Mouse (Mus musculus): Measurements from ENCODE around the gene Myo1b. TPM values are rescaled to one million over a fixed set of nuclear protein-coding genes. Genes with fewer than 3 reads are reported as not detected.

The Myo1b gene
- polyA plus RNA-seq, 1 experiment from 2014 or later = 80.4 TPM

DNA sequence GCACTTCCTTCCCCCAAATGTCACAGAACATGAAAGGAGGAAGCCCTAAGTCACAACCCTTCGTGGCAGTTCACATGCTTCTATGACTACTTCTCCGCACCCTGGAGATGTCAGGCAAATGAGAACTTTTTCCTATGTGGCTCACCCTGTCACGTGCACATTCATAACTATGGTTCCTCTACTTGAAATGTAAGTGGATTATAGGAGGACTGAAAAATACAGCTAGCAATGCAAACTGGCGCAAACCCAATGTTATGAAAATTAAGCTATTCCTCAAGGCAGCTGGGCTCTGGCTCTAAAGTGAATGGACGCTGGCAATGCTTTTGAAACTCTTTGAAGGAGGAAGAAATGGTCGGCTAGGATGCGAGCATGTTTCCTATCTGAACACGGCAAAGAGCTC, 8.1 kb downstream of the Myo1b start:
- Histone ChIP-seq H3K27ac (ENCODE audit: low read length) (no peak overlapping the region), H3K9ac (ENCODE audit: low read length) (no peak overlapping the region), H3K27me3 (ENCODE audit: control insufficient read depth, insufficient read depth, low read depth, low read length) (no peaks in the 10 kb centered on the region), H3K36me3 (ENCODE audit: control insufficient read depth, insufficient read depth, low read length) (no peaks in the 10 kb centered on the region), H3K4me1 (replicated peaks; ENCODE audit: control insufficient read depth, insufficient read depth, low read length) (peaks cover 45% of the 10 kb centered on the region), H3K4me2 (ENCODE audit: low read depth, low read length) (no peak overlapping the region; the same call in 1 of the 2 replicates), H3K4me3 (ENCODE audit: low read length) (no peak overlapping the region), H3K9me3 (ENCODE audit: control insufficient read depth, low read length) (no peaks in the 10 kb centered on the region)
- ATAC-seq (ENCODE audit: low read depth) = peak; percentile 2; the same call in 1 of the 2 replicates
- 27% methylated on average over 8 of the region's 8 CpGs for WGBS

DNA sequence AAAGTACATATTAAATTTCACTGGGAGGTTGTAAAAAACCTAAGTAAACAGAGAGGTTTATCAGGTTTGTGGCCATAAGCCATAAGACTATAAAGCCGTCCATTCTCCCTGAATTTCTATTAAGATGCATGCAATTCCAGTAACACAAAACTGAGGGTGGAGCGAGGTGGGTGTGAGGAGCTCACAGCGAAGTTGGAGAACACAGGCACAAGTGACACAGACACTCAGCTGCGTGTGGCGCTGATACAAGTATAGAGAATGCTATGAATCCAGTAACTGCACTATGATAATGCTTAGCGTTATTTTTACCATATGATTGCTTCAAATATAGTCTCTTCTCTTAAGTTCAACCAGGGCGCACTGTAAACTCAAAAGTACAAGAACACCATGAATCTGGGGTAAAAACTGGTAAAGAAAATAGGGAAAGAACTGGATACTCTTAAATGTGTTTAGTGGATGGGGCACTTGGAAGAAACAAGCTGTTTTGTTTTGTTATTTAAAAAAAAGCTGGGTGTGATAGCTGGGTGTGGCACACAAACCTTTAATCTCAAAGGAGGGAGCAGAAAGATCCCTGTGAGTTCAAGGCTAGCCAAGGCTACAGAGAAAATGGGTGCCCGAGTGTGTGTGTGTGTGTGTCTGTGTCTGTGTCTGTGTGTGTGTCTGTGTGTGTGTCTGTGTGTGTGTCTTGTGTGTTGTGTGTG, 9.5 kb downstream of the Myo1b start:
- no peaks in the 10 kb centered on the region for H3K9me3 ChIP-seq (ENCODE audit: control insufficient read depth, low read length)
- H3K27me3 ChIP-seq (ENCODE audit: control insufficient read depth, insufficient read depth, low read depth, low read length) = no peaks in the 10 kb centered on the region
- WGBS = 86% methylated on average over 8 of the region's 8 CpGs
- peaks cover 33% of the 10 kb centered on the region for H3K4me1 ChIP-seq (replicated peaks; ENCODE audit: control insufficient read depth, insufficient read depth, low read length)
- no peak overlapping the region for H3K9ac ChIP-seq (ENCODE audit: low read length)
- ATAC-seq (ENCODE audit: low read depth) = no peak
- no peaks in the 10 kb centered on the region for H3K36me3 ChIP-seq (ENCODE audit: control insufficient read depth, insufficient read depth, low read length)
- no peak overlapping the region for H3K4me3 ChIP-seq (ENCODE audit: low read length)
- no peak overlapping the region for H3K27ac ChIP-seq (ENCODE audit: low read length)
- H3K4me2 ChIP-seq (ENCODE audit: low read depth, low read length) = no peak overlapping the region

DNA sequence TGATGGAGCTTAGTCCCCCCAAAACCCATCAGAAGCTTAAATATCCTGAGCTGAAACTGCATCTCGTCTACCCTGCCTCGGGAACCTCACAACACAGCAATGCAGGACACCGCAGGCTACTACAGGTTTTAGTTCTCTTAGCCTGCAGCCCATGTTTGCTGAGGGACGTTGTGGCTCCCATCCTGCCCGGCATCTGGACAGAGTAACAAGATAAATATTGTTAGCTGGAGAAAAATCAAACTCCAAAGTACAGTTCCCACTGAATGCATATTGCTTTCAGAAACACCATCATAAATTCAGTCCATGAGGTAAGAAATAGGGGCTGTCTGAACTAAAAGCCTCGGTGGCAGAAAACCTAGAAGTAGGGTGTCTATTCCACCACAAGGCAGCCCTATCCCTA, 10.8 kb downstream of the Myo1b start:
- H3K4me1 ChIP-seq (replicated peaks; ENCODE audit: control insufficient read depth, insufficient read depth, low read length) = peaks cover 25% of the 10 kb centered on the region

DNA sequence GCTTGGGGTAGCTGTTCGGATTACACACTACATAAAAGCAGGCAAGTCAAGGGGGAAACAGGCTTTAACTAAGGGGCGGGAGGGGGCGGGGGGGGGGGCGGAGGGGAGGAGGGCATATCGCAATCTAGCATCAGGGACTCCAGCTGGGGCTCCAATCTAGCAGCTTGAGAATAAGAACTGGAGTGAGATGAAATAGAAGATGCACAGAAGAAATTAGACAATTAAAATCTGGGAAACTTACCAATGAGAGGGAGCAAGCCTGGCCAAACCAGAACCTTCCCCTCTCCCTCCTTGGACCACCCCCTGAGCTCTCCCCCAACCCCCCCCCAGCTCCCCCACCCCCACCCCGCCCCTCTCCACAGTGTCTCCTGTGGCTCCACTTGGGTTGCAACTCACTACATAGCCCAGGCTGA, 18.7 kb downstream of the Myo1b start:
- Histone ChIP-seq H3K4me3 (ENCODE audit: low read length) (no peak overlapping the region), H3K4me2 (ENCODE audit: low read depth, low read length) (no peak overlapping the region), H3K9ac (ENCODE audit: low read length) (no peak overlapping the region), H3K27ac (ENCODE audit: low read length) (no peak overlapping the region), H3K36me3 (ENCODE audit: control insufficient read depth, insufficient read depth, low read length) (no peaks in the 10 kb centered on the region), H3K27me3 (ENCODE audit: control insufficient read depth, insufficient read depth, low read depth, low read length) (no peaks in the 10 kb centered on the region), H3K4me1 (replicated peaks; ENCODE audit: control insufficient read depth, insufficient read depth, low read length) (peaks cover 36% of the 10 kb centered on the region), H3K9me3 (ENCODE audit: control insufficient read depth, low read length) (no peaks in the 10 kb centered on the region)
- ATAC-seq (ENCODE audit: low read depth) = peak; percentile 77
- WGBS = 48% methylated on average over 3 of the region's 6 CpGs

More for the DNA sequence above, 10.8 kb downstream of the Myo1b start:
- Histone ChIP-seq H3K9ac (ENCODE audit: low read length) (no peak overlapping the region), H3K27ac (ENCODE audit: low read length) (no peak overlapping the region), H3K27me3 (ENCODE audit: control insufficient read depth, insufficient read depth, low read depth, low read length) (no peaks in the 10 kb centered on the region), H3K9me3 (ENCODE audit: control insufficient read depth, low read length) (no peaks in the 10 kb centered on the region), H3K4me3 (ENCODE audit: low read length) (no peak overlapping the region), H3K4me2 (ENCODE audit: low read depth, low read length) (no peak overlapping the region), H3K36me3 (ENCODE audit: control insufficient read depth, insufficient read depth, low read length) (no peaks in the 10 kb centered on the region)
- ATAC-seq (ENCODE audit: low read depth) = no peak
- WGBS = 71% methylated on average over 6 of the region's 6 CpGs

DNA sequence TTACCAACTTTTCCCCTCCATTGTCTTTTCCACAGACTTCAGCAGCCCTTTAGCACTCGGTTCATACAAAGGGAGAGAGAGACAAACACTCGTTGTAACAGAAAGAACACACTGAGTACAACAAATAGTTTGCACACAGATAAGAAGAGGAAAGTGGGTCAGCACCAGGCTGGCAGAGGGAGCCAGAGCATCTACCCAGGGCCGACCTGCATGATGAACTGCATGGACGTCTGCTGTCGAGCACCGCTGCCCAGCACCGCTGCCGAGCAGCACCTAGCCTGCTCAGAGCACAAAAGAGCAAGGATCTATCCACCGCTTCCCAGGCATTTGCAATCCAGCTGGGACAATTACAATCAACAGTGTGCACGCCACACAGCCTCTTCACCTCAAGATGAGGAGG, 19.9 kb downstream of the Myo1b start:
- no peak for ATAC-seq (ENCODE audit: low read depth)
- no peak overlapping the region for H3K4me2 ChIP-seq (ENCODE audit: low read depth, low read length)
- 38% methylated on average over 10 of the region's 10 CpGs for WGBS
- no peaks in the 10 kb centered on the region for H3K27me3 ChIP-seq (ENCODE audit: control insufficient read depth, insufficient read depth, low read depth, low read length)
- peaks cover 46% of the 10 kb centered on the region for H3K4me1 ChIP-seq (replicated peaks; ENCODE audit: control insufficient read depth, insufficient read depth, low read length)
- H3K9ac ChIP-seq (ENCODE audit: low read length) = no peak overlapping the region
- no peaks in the 10 kb centered on the region for H3K36me3 ChIP-seq (ENCODE audit: control insufficient read depth, insufficient read depth, low read length)
- no peaks in the 10 kb centered on the region for H3K9me3 ChIP-seq (ENCODE audit: control insufficient read depth, low read length)
- no peak overlapping the region for H3K4me3 ChIP-seq (ENCODE audit: low read length)
- H3K27ac ChIP-seq (ENCODE audit: low read length) = 0 out of 2 replicates have a peak overlapping the region, but pooled peaks have one; percentile 19

DNA sequence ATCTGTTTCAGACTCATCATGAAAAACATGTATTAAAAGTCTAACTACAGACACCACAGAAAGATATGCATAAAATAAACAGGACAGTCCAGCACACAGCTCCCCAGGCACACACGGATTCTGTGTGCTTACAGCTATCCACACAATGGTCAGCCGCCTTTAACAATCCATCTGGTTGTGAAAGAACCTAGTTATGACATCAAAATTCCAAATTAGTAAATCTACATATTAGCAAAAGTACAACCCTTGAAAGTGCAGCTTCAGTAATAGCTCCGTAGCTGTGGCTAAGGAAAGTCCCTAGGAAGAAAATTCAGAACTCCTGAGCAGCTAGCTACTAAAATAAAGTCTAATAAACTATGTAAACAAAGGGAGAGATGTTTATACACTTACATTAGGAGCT, 21.1 kb downstream of the Myo1b start:
- H3K4me2 ChIP-seq (ENCODE audit: low read depth, low read length) = peak overlapping the region; percentile 22; the same call in 1 of the 2 replicates
- H3K4me1 ChIP-seq (replicated peaks; ENCODE audit: control insufficient read depth, insufficient read depth, low read length) = peaks cover 55% of the 10 kb centered on the region
- H3K9ac ChIP-seq (ENCODE audit: low read length) = no peak overlapping the region
- no peak overlapping the region for H3K4me3 ChIP-seq (ENCODE audit: low read length)
- no peaks in the 10 kb centered on the region for H3K9me3 ChIP-seq (ENCODE audit: control insufficient read depth, low read length)
- no peaks in the 10 kb centered on the region for H3K27me3 ChIP-seq (ENCODE audit: control insufficient read depth, insufficient read depth, low read depth, low read length)
- ATAC-seq (ENCODE audit: low read depth) = peak; percentile 48; the same call in 1 of the 2 replicates
- H3K36me3 ChIP-seq (ENCODE audit: control insufficient read depth, insufficient read depth, low read length) = no peaks in the 10 kb centered on the region
- 20% methylated on average over 3 of the region's 3 CpGs for WGBS
- peak overlapping the region; percentile 72 for H3K27ac ChIP-seq (ENCODE audit: low read length)

DNA sequence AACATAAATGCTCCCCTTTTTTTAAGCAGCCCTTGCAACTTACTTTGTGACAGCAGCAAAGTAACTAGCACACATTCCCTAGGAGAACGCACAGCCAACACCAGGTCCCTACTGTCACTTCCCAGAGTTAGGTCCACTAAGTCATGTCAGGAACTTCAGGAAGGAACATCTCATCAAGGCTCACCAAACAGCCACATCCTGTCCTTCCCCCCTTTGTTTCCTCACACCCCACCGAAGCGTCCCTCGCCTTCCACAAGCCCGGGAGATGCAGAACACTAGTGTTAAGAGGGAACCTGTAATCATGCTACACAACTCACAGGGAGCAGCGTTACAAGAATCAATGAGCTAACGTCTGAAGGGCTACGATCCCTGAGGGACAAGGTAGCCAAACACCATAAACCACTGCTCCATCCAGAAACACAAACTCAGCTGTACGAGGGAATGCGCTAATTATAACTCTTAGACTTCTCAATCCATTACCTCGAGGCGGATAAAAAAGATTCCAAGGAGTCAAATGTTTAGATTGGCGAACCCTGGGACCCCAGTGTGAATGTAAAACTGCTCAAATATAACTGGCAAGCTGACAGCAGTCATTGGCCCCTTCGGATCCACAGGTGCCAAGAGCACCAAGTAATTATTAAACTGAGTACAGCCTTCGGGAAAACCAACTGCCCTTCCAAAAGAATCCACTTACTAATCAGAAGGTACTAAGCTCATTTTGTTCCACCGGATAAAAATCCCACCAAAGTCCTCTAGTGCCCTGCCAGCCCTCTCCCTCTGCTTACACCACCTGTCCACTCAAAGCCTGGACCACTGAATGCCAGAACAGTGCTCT, 22.1 kb downstream of the Myo1b start:
- no peaks in the 10 kb centered on the region for H3K9me3 ChIP-seq (ENCODE audit: control insufficient read depth, low read length)
- H3K27ac ChIP-seq (ENCODE audit: low read length) = peak overlapping the region; percentile 48
- ATAC-seq (ENCODE audit: low read depth) = peak; percentile 35; the same call in 1 of the 2 replicates
- no peak overlapping the region for H3K4me3 ChIP-seq (ENCODE audit: low read length)
- H3K4me2 ChIP-seq (ENCODE audit: low read depth, low read length) = peak overlapping the region; percentile 31
- H3K36me3 ChIP-seq (ENCODE audit: control insufficient read depth, insufficient read depth, low read length) = no peaks in the 10 kb centered on the region
- H3K27me3 ChIP-seq (ENCODE audit: control insufficient read depth, insufficient read depth, low read depth, low read length) = no peaks in the 10 kb centered on the region
- 35% methylated on average over 16 of the region's 16 CpGs for WGBS
- no peak overlapping the region; the same call in 1 of the 2 replicates for H3K9ac ChIP-seq (ENCODE audit: low read length)
- H3K4me1 ChIP-seq (replicated peaks; ENCODE audit: control insufficient read depth, insufficient read depth, low read length) = peaks cover 59% of the 10 kb centered on the region

DNA sequence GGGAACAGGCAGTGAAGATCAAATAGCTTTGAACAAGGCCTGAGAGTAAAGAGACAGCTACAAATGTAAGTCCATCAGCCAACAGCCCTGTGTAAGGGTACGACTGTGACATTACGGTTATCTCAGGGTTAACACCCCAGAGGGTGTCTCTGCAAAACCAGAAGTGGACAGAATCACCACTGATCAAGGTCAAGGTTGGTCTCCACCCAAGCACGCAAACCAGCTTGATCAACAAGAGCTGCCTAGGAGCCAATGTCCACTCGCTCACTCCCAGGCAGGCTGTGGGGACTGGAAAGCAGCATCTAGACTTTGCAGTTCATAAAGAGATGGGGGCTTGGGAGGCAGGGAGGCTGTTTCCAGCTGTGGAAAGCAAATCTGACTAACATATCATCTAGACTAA, 23.9 kb downstream of the Myo1b start:
- H3K9me3 ChIP-seq (ENCODE audit: control insufficient read depth, low read length) = no peaks in the 10 kb centered on the region
- H3K9ac ChIP-seq (ENCODE audit: low read length) = no peak overlapping the region
- H3K36me3 ChIP-seq (ENCODE audit: control insufficient read depth, insufficient read depth, low read length) = no peaks in the 10 kb centered on the region
- no peak overlapping the region for H3K4me2 ChIP-seq (ENCODE audit: low read depth, low read length)
- no peaks in the 10 kb centered on the region for H3K27me3 ChIP-seq (ENCODE audit: control insufficient read depth, insufficient read depth, low read depth, low read length)
- no peak overlapping the region for H3K27ac ChIP-seq (ENCODE audit: low read length)
- 87% methylated on average over 4 of the region's 4 CpGs for WGBS
- H3K4me1 ChIP-seq (replicated peaks; ENCODE audit: control insufficient read depth, insufficient read depth, low read length) = peaks cover 63% of the 10 kb centered on the region
- no peak for ATAC-seq (ENCODE audit: low read depth)
- no peak overlapping the region for H3K4me3 ChIP-seq (ENCODE audit: low read length)

DNA sequence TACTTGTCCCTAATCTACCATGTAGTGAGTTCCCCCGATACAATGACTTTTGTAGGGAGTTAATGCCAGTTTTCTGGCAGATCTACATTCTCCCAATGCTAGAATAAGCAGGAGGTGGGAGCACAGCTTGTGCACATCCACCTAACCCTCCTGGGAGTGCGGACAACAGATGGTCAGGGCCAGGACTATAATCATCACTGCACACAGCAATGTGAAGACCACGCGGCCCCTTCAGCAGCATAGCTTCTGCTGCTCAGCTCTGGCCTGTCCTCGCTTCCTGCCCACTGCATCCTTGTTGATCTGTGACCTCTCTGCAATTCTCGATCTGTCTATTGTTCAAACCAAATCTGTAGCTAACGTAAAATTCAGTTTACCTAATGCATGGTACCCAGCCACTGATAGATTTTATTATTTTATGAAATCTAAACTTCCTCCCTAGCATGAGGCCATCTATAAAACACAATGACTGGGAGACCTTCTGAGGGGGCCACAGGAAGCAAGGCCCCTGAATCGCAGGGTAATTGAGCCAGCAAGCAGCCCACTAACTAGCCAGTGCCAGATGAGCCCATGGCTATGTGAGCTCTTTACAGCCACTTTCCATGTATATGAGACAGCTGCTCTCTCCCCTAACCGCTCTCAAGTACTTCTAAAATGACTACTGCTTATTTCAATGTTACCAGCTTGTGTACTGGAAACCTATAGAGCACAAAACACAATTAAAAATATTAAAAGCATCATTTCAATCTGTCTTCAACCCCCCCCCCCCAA, 27.6 kb downstream of the Myo1b start:
- WGBS = 75% methylated on average over 9 of the region's 9 CpGs
- H3K4me1 ChIP-seq (replicated peaks; ENCODE audit: control insufficient read depth, insufficient read depth, low read length) = peaks cover 37% of the 10 kb centered on the region

More for the DNA sequence above, 27.6 kb downstream of the Myo1b start:
- Histone ChIP-seq H3K4me2 (ENCODE audit: low read depth, low read length) (no peak overlapping the region), H3K36me3 (ENCODE audit: control insufficient read depth, insufficient read depth, low read length) (no peaks in the 10 kb centered on the region), H3K27ac (ENCODE audit: low read length) (no peak overlapping the region), H3K4me3 (ENCODE audit: low read length) (no peak overlapping the region), H3K9me3 (ENCODE audit: control insufficient read depth, low read length) (no peaks in the 10 kb centered on the region), H3K27me3 (ENCODE audit: control insufficient read depth, insufficient read depth, low read depth, low read length) (no peaks in the 10 kb centered on the region), H3K9ac (ENCODE audit: low read length) (no peak overlapping the region)
- ATAC-seq (ENCODE audit: low read depth) = no peak

All from lung, embryonic 16.5 days (tissue).